Mouse (Mus musculus) heart, embryonic 16.5 days (tissue): ENCODE data around the gene Synpo2l. TPM values are rescaled to one million over a fixed set of nuclear protein-coding genes. Genes with fewer than 3 reads are reported as not detected.
"Not testable (repeated sequence)": the region's sequence is repeated elsewhere in the genome, so short reads cannot be mapped to it uniquely, and the experiment has no call there.

ENCODE experiments used
- ATAC-seq: fragments of 200-750 bp; cut with Nextera tagmentation; replicated peaks from 2 replicates; pipeline ENCODE4 v1.8.0; 2017; ENCODE audit warnings: moderate number of reproducible peaks; ENCODE audit not compliant: insufficient read depth, low FRiP score; ENCODE audit errors: extremely low read depth
- H3K27ac ChIP-seq: fragments of 300-500 bp; sonication (generic); 2 replicates; pipeline ENCODE4 v1.5.1; 2014; ENCODE audit warnings: mild to moderate bottlenecking, low read length, control low read depth, moderate library complexity
- H3K27me3 ChIP-seq: fragments of 300-500 bp; sonication (generic); 2 replicates; pipeline ENCODE4 v1.6.1; 2014; ENCODE audit warnings: low read length, mixed read lengths; ENCODE audit not compliant: control insufficient read depth, insufficient read depth
- H3K36me3 ChIP-seq: fragments of 300-500 bp; sonication (generic); 2 replicates; pipeline ENCODE4 v1.6.1; 2014; ENCODE audit not compliant: control insufficient read depth, insufficient read depth
- H3K4me1 ChIP-seq: fragments of 300-500 bp; sonication (generic); 2 replicates; pipeline ENCODE4 v1.6.1; 2014; ENCODE audit warnings: low read length, mixed read lengths; ENCODE audit not compliant: control insufficient read depth, insufficient read depth
- H3K4me2 ChIP-seq: fragments of 300-500 bp; sonication (generic); 2 replicates; pipeline ENCODE4 v1.6.1; 2014; ENCODE audit warnings: low read depth, mild to moderate bottlenecking, control low read depth, low read length
- H3K4me3 ChIP-seq: fragments of 300-500 bp; sonication (generic); 2 replicates; pipeline ENCODE4 v1.5.1; 2014; ENCODE audit warnings: mild to moderate bottlenecking, control low read depth, low read length
- H3K9ac ChIP-seq: fragments of 300-500 bp; sonication (generic); 2 replicates; pipeline ENCODE4 v1.6.1; 2014; ENCODE audit warnings: low read length, control low read depth
- H3K9me3 ChIP-seq: fragments of 300-500 bp; sonication (generic); replicated peaks from 2 replicates; pipeline ENCODE4 v1.6.1; 2016; ENCODE audit warnings: low read length; ENCODE audit not compliant: control insufficient read depth
- WGBS: fragments of 180-500 bp; shearing (Covaris S2); extraction: QIAGEN DNeasy Blood & Tissue Kit; methylation state at CpG from one replicate; pipeline ENCODE4 v1.1.7; 2014; 5-methylcytosine and 5-hydroxymethylcytosine counted together
- polyA plus RNA-seq: library from polyadenylated mRNA; unstranded; fragments of >200 nt; fragmentation: Nextera tagmentation; extraction: Ambion mirVana; gene quantifications from 2 replicates; pipeline ENCODE4 v1.2.1, GENCODE M21; 2015

The Synpo2l gene
- polyA plus RNA-seq, 1 experiment from 2014 or later, result 183 TPM

GRCm38 (mm10) chr14:20639918-20640619 lies 28.1 kb downstream of the Synpo2l start:
- H3K4me1 ChIP-seq, result peaks cover 11% of the 10 kb centered on the region
- 5% methylated on average over 16 of the region's 16 CpGs for WGBS
- no peaks in the 10 kb centered on the region for H3K36me3 ChIP-seq

DNA sequence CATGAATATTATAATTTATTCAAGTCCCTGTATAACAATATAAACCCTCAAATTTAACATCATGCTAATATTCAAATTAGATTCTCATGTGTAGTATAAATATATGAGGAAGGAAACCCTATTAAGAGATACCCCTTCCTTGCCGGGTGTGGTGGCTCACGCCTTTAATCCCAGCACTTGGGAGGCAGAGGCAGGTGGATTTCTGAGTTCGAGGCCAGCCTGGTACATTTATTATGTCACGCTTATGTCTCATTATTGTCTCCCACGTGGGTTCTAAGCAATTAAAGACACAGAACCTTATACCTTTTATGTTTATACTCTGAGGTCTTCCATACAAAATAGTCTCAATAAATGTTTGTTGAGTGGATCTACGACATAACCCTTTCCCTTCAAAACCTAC lies 29.5 kb downstream of the Synpo2l start:
- Histone ChIP-seq H3K27ac (no peak overlapping the region), H3K9me3 (no peaks in the 10 kb centered on the region), H3K36me3 (no peaks in the 10 kb centered on the region), H3K4me1 (peaks cover 11% of the 10 kb centered on the region), H3K4me2 (no peak overlapping the region), H3K27me3 (no peaks in the 10 kb centered on the region), H3K9ac (no peak overlapping the region), H3K4me3 (no peak overlapping the region)
- no peak for ATAC-seq
- WGBS, result 92% methylated on average over 6 of the region's 6 CpGs

More at GRCm38 (mm10) chr14:20639918-20640619, 28.1 kb downstream of the Synpo2l start:
- H3K9me3 ChIP-seq, result no peaks in the 10 kb centered on the region
- H3K4me3 ChIP-seq, result peak overlapping the region; percentile 90
- H3K4me2 ChIP-seq, result peak overlapping the region; percentile 94
- peak; percentile 23 for ATAC-seq
- peak overlapping the region; percentile 96 for H3K27ac ChIP-seq
- no peaks in the 10 kb centered on the region for H3K27me3 ChIP-seq
- peak overlapping the region; percentile 98 for H3K9ac ChIP-seq

GRCm38 (mm10) chr14:20637818-20638574 lies 30.2 kb downstream of the Synpo2l start:
- no peaks in the 10 kb centered on the region for H3K27me3 ChIP-seq
- H3K27ac ChIP-seq, result no peak overlapping the region
- H3K4me3 ChIP-seq, result no peak overlapping the region
- 74% methylated on average over 2 of the region's 2 CpGs for WGBS
- H3K9ac ChIP-seq, result no peak overlapping the region
- H3K36me3 ChIP-seq, result no peaks in the 10 kb centered on the region
- no peak overlapping the region for H3K4me2 ChIP-seq
- H3K4me1 ChIP-seq, result peaks cover 11% of the 10 kb centered on the region
- no peaks in the 10 kb centered on the region for H3K9me3 ChIP-seq
- ATAC-seq, result no peak

DNA sequence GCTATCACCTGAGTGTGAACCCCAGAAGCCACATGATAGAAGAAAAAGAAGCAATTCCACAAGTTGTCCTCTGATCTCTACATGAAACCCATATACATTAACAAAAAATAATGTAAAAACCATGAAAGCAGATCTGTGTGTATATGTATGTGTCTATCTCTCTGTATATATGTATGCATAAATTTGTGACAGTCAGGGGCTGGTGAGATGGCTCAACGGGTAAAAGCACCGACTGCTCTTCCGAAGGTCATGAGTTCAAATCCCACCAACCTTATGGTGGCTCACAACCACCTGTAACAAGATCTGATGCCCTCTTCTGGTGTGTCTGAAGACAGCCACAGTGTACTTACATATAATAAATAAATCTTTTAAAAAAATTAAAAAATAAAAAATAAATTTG lies 31.2 kb downstream of the Synpo2l start:
- not testable (repeated sequence) for ATAC-seq, H3K9ac ChIP-seq, H3K4me1 ChIP-seq, H3K27me3 ChIP-seq, H3K4me2 ChIP-seq, H3K27ac ChIP-seq, H3K9me3 ChIP-seq, H3K36me3 ChIP-seq, H3K4me3 ChIP-seq
- 86% methylated on average over 3 of the region's 3 CpGs for WGBS

DNA sequence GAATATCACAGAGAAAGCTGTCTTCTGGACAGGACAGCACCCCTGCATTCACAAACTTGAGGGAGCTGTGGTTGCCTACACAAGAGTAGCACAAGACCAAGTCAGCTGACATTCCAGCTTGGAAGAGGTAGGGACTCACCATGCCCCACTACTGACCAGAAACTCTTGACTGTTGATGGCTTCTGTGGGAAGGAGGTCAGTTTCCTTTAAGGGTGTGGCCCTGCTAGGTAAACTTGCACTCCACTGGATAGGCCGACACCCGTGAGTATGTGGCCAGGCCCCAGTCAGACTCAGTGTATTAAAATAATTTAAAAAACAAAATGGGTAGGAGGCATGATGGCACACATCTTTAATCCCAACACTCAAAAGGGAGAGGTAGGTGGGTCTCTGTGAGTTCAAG lies 32.6 kb downstream of the Synpo2l start:
- H3K27me3 ChIP-seq, result no peaks in the 10 kb centered on the region
- no peak overlapping the region for H3K27ac ChIP-seq
- H3K9ac ChIP-seq, result no peak overlapping the region
- no peak overlapping the region for H3K4me2 ChIP-seq
- no peaks in the 10 kb centered on the region for H3K9me3 ChIP-seq
- H3K4me3 ChIP-seq, result no peak overlapping the region
- ATAC-seq, result no peak
- H3K4me1 ChIP-seq, result peaks cover 4% of the 10 kb centered on the region
- no peaks in the 10 kb centered on the region for H3K36me3 ChIP-seq
- 92% methylated on average over 2 of the region's 2 CpGs for WGBS

- Histone ChIP-seq H3K4me1 (no peaks in the 10 kb centered on the region; the same call in 1 of the 2 replicates), H3K9me3 (no peaks in the 10 kb centered on the region), H3K4me3 (no peak overlapping the region), H3K36me3 (no peaks in the 10 kb centered on the region), H3K9ac (no peak overlapping the region), H3K4me2 (no peak overlapping the region), H3K27ac (no peak overlapping the region), H3K27me3 (no peaks in the 10 kb centered on the region)
- 18% methylated on average over 4 of the region's 4 CpGs for WGBS
- ATAC-seq, result no peak
Measured at GRCm38 (mm10) chr14:20631253-20631652, 36.9 kb downstream of the Synpo2l start.

DNA sequence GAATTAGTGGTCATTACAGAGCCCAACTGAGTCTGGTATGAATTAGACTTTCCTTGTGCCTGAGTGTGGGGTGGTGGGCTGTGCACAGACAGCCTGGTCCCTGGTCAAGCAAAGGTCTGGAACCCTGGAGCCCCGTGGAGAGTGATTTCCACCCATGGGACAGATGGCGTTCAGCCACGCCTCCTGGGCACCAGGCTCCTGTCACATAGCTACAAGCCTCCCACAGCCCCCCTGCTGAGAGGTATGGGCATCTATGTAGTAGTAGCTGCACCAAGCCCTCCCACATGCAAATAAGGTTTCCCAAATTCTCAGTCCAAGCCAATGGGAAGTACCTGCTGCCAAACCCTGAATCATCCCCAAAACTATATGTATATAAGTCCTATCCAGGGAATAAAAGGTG lies 41.2 kb downstream of the Synpo2l start:
- no peaks in the 10 kb centered on the region; the same call in 1 of the 2 replicates for H3K4me1 ChIP-seq
- no peak overlapping the region for H3K4me3 ChIP-seq
- 55% methylated on average over 3 of the region's 3 CpGs for WGBS
- ATAC-seq, result no peak
- no peak overlapping the region for H3K4me2 ChIP-seq
- no peaks in the 10 kb centered on the region for H3K27me3 ChIP-seq
- H3K36me3 ChIP-seq, result no peaks in the 10 kb centered on the region
- no peak overlapping the region for H3K9ac ChIP-seq
- H3K9me3 ChIP-seq, result no peaks in the 10 kb centered on the region
- H3K27ac ChIP-seq, result no peak overlapping the region

- Histone ChIP-seq H3K36me3 (no peaks in the 10 kb centered on the region), H3K9ac (no peak overlapping the region), H3K4me2 (no peak overlapping the region), H3K9me3 (no peaks in the 10 kb centered on the region), H3K27me3 (no peaks in the 10 kb centered on the region), H3K27ac (no peak overlapping the region), H3K4me1 (no peaks in the 10 kb centered on the region; the same call in 1 of the 2 replicates), H3K4me3 (no peak overlapping the region)
- 78% methylated on average over 2 of the region's 2 CpGs for WGBS
- ATAC-seq, result no peak
Measured at GRCm38 (mm10) chr14:20626447-20626846, 41.7 kb downstream of the Synpo2l start.

GRCm38 (mm10) chr14:20622907-20623306 lies 45.2 kb downstream of the Synpo2l start:
- no peak overlapping the region for H3K27ac ChIP-seq
- H3K36me3 ChIP-seq, result no peaks in the 10 kb centered on the region
- no peak overlapping the region for H3K4me3 ChIP-seq
- no peak for ATAC-seq
- H3K4me1 ChIP-seq, result peaks cover 4% of the 10 kb centered on the region
- 83% methylated on average over 3 of the region's 3 CpGs for WGBS
- H3K9me3 ChIP-seq, result no peaks in the 10 kb centered on the region
- H3K4me2 ChIP-seq, result no peak overlapping the region
- no peaks in the 10 kb centered on the region for H3K27me3 ChIP-seq
- no peak overlapping the region for H3K9ac ChIP-seq
